Mouse (Mus musculus): ENCODE measurements around the gene Gm20388. TPM values are rescaled to one million over a fixed set of nuclear protein-coding genes. Genes with fewer than 3 reads are reported as not detected.

Gene Gm20388
- polyA plus RNA-seq, 2 experiments: 8.5 TPM; not detected in 1

DNA sequence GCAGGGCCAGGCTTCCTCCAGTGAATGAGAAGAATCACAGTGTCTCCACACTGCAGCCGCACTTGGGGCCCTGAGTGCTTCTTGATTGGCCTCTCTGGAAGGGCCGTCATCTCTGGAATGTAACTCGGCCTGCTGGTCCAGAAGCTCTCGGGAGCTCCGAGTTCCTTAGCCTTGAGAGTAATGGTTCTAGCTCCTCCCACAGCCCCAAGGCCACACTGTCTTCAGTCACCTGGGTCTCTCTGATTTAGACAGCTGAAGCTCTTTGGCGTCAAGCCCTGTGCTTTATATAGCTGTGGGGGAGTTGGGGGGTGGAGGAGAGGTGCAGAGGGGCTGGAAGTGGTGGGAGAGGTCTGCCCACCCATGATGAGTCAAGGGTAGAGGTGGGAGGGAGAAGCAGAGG lies 2626.4 kb downstream of the Gm20388 start:
- H3K4me2 ChIP-seq (ENCODE audit: low read depth): peak overlapping the region; percentile 91
- peak overlapping the region; percentile 39 to 45; a peak in 3 of 4 replicates for H3K4me3 ChIP-seq (ENCODE audit: insufficient read depth in 1 of 2, low read depth in 2 of 2, low read length in 2 of 2)
- peak overlapping the region; percentile 98 for H3K27ac ChIP-seq
- DNase-seq (ENCODE audit: low read depth in 3 of 3, low spot score in 3 of 3) (no peak), ATAC-seq (ENCODE audit: insufficient read depth) (no peak)
- peaks cover 44 to 55% of the 10 kb centered on the region in 2 experiments for H3K4me1 ChIP-seq (replicated peaks; ENCODE audit: control insufficient read depth in 2 of 2, insufficient read depth in 2 of 2, low read length in 1 of 2)
- 25% methylated on average over 6 of the region's 6 CpGs for WGBS (ENCODE audit: insufficient replicate concordance)
- peaks cover 12% of the 10 kb centered on the region for H3K36me3 ChIP-seq (replicated peaks; ENCODE audit: control insufficient read depth, insufficient read depth, low read depth)
- peak overlapping the region; percentile 79 for H3K9ac ChIP-seq (replicated peaks)
- H3K27me3 ChIP-seq (ENCODE audit: control insufficient read depth, insufficient read depth, low read length): no peaks in the 10 kb centered on the region
- H3K9me3 ChIP-seq (ENCODE audit: control insufficient read depth, low read length): no peaks in the 10 kb centered on the region
- TF ChIP-seq CTCF (IDR thresholded peaks at IDR 0.05; ENCODE audit: low read depth): no peak
- no peak for TF ChIP-seq EP300 (IDR thresholded peaks at IDR 0.05; ENCODE audit: low read depth)

DNA sequence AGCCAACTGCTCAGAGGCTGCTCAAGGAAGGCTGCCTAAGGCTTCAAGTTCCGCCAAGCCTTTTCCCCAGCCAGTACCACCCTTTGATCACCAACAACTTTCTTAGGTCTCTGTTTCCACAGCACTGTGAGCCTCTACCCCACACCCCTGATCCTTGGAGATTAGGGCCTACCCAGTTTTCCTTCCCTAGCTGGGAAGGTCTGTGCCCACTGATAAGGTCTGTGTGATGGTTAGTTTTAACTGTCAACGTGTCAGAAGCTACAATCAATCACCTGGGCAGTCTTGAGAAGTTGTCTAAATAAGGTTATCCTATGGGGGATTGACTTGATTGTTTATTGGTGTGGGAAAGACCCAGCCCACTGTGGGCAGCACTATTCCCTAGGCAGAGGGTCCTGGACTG lies 2627.2 kb downstream of the Gm20388 start:
- DNase-seq (ENCODE audit: low read depth in 3 of 3, low spot score in 3 of 3) (peak; percentile 84 to 91 (median 85)), ATAC-seq (ENCODE audit: insufficient read depth) (peak; percentile 92)
- Histone ChIP-seq H3K4me1 (replicated peaks; ENCODE audit: control insufficient read depth in 2 of 2, insufficient read depth in 2 of 2, low read length in 1 of 2) (peaks cover 46 to 62% of the 10 kb centered on the region in 2 experiments), H3K9me3 (ENCODE audit: control insufficient read depth, low read length) (no peaks in the 10 kb centered on the region), H3K36me3 (replicated peaks; ENCODE audit: control insufficient read depth, insufficient read depth, low read depth) (peaks cover 18% of the 10 kb centered on the region), H3K27me3 (ENCODE audit: control insufficient read depth, insufficient read depth, low read length) (no peaks in the 10 kb centered on the region), H3K9ac (replicated peaks) (peak overlapping the region; percentile 79), H3K27ac (peak overlapping the region; percentile 98), H3K4me2 (ENCODE audit: low read depth) (peak overlapping the region; percentile 91), H3K4me3 (ENCODE audit: insufficient read depth in 1 of 2, low read depth in 2 of 2, low read length in 2 of 2) (peak overlapping the region; percentile 39 to 45)
- 9% methylated on average over 2 of the region's 2 CpGs for WGBS (ENCODE audit: insufficient replicate concordance)
- no peak for TF ChIP-seq CTCF (IDR thresholded peaks at IDR 0.05; ENCODE audit: low read depth)
- TF ChIP-seq EP300 (IDR thresholded peaks at IDR 0.05; ENCODE audit: low read depth): peak; percentile 98

DNA sequence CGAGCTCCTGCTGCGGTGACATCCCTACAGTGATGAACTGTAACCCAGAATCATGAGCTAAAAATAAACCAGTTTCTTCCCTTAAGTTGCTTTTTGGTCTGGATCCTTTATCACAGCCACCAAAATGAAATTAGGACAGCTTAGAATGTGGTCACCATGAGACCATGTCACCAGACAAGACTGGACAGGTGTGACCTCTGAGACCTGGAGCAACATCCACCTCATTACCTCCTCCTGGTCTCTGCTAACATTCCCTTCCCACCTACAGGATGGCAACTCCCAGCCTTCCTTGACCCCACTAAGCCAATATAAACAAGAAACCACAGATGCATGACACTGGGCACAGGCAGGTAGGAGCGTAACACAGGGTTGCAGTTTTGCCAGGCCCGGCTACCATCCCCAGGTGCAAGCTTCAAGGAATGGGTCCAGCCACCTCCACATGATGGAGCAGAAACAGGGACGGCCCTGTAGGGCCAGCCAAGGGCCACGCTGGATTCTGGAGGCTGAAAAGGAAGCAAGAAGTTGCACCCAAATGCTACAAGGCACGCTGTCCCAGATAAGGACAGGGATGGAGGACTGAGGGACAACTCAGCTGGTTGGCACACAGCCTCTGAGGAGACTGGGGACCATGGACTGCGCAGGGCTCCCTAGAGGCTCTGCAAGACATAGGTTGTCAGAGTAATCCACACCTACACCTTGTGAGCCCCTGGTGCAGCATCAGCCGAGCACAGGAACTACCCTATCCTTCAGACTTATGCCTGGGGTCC lies 2627.9 kb downstream of the Gm20388 start:
- Histone ChIP-seq H3K4me3 (ENCODE audit: insufficient read depth in 1 of 2, low read depth in 2 of 2, low read length in 2 of 2) (peak overlapping the region in 1 of 2 experiments; percentile 45; a peak in 1 of 4 replicates), H3K4me1 (replicated peaks; ENCODE audit: control insufficient read depth in 2 of 2, insufficient read depth in 2 of 2, low read length in 1 of 2) (peaks cover 46 to 67% of the 10 kb centered on the region in 2 experiments), H3K27me3 (ENCODE audit: control insufficient read depth, insufficient read depth, low read length) (no peaks in the 10 kb centered on the region), H3K9me3 (ENCODE audit: control insufficient read depth, low read length) (no peaks in the 10 kb centered on the region), H3K36me3 (replicated peaks; ENCODE audit: control insufficient read depth, insufficient read depth, low read depth) (peaks cover 25% of the 10 kb centered on the region), H3K9ac (replicated peaks) (peak overlapping the region; percentile 79), H3K4me2 (ENCODE audit: low read depth) (peak overlapping the region; percentile 91), H3K27ac (peak overlapping the region; percentile 98)
- DNase-seq (ENCODE audit: low read depth in 3 of 3, low spot score in 3 of 3) (peak in 1 of 3 experiments; percentile 61), ATAC-seq (ENCODE audit: insufficient read depth) (peak; percentile 34)
- TF ChIP-seq CTCF (IDR thresholded peaks at IDR 0.05; ENCODE audit: low read depth) (no peak), EP300 (IDR thresholded peaks at IDR 0.05; ENCODE audit: low read depth) (no peak)
- 46% methylated on average over 9 of the region's 9 CpGs for WGBS (ENCODE audit: insufficient replicate concordance)

DNA sequence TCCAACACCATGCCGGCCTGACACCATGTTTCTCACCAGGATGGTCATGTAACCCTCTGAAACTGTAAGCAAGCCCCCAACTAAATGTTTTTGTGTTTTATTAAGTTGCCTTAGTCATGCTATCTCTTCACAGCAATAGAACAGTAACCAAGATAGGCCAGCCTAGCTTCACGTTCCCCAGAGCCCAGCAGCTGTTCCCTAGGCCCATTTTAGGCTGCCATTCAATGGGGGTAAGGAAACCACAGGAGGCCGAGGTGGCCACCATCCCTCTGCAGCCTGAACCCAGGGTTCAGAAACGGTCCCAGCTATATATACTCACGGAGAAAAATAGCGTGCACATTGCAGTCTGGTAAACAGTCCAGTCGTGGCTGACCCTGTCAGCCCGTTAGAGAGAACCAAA lies 2633.5 kb downstream of the Gm20388 start:
- no peak for DNase-seq (ENCODE audit: low read depth in 3 of 3, low spot score in 3 of 3)
- no peak for TF ChIP-seq CTCF (IDR thresholded peaks at IDR 0.05; ENCODE audit: low read depth)
- no peak for TF ChIP-seq EP300 (IDR thresholded peaks at IDR 0.05; ENCODE audit: low read depth)
- Histone ChIP-seq H3K4me2 (ENCODE audit: low read depth) (no peak overlapping the region; the same call in 1 of the 2 replicates), H3K27me3 (ENCODE audit: control insufficient read depth, insufficient read depth, low read length) (no peaks in the 10 kb centered on the region), H3K9ac (replicated peaks) (peak overlapping the region; percentile 89; the same call in 1 of the 2 replicates), H3K36me3 (replicated peaks; ENCODE audit: control insufficient read depth, insufficient read depth, low read depth) (peaks cover 45% of the 10 kb centered on the region), H3K27ac (peak overlapping the region; percentile 99), H3K9me3 (ENCODE audit: control insufficient read depth, low read length) (no peaks in the 10 kb centered on the region), H3K4me3 (ENCODE audit: insufficient read depth in 1 of 2, low read depth in 2 of 2, low read length in 2 of 2) (no peak overlapping the region), H3K4me1 (replicated peaks; ENCODE audit: control insufficient read depth in 2 of 2, insufficient read depth in 2 of 2, low read length in 1 of 2) (peaks cover 61 to 80% of the 10 kb centered on the region in 2 experiments)
- 80% methylated on average over 8 of the region's 8 CpGs for WGBS (ENCODE audit: insufficient replicate concordance)
- no peak for ATAC-seq (ENCODE audit: insufficient read depth)

DNA sequence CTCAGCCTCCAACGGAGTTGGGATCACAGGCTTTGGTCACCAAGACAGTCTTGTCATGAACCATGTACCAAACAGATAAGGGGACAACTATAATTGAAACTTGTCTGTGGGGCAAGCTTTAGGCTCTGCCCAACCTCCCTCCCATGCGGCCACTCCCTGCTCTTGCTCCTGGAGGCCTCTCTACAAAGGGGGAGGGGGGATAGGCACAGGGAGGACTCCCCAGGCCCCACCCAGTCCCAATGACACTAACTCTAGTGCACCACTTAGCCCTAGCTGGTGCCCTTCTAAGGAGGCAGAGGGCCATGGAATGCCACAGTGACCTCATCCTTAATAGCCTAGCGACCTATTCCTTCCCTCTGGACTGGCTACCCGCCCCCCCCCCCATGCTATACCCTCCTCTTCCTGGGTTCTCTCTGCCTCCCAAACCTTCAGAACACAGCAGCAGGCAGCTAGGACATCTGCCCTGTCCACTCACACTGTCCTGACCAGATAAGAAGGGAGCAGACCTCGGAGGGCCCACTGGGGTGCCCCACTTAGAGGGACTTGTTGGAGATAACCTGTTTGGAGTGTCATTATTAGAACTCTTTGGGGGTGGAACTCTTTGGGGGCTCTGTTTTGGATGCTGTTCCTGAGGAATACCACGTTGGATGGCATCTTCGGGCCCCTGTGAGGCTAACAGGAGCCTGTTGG lies 2635.6 kb downstream of the Gm20388 start:
- peak overlapping the region; percentile 99 for H3K27ac ChIP-seq
- H3K4me1 ChIP-seq (replicated peaks; ENCODE audit: control insufficient read depth in 2 of 2, insufficient read depth in 2 of 2, low read length in 1 of 2): peaks cover 57 to 73% of the 10 kb centered on the region in 2 experiments
- WGBS (ENCODE audit: insufficient replicate concordance): 27% methylated on average over 7 of the region's 7 CpGs
- DNase-seq (ENCODE audit: low read depth in 3 of 3, low spot score in 3 of 3): peak; percentile 81 to 83 (median 82)
- no peaks in the 10 kb centered on the region for H3K27me3 ChIP-seq (ENCODE audit: control insufficient read depth, insufficient read depth, low read length)
- TF ChIP-seq EP300 (IDR thresholded peaks at IDR 0.05; ENCODE audit: low read depth) (peak; percentile 48), CTCF (IDR thresholded peaks at IDR 0.05; ENCODE audit: low read depth) (peak; percentile 9; the same call in 1 of the 2 replicates)
- H3K4me3 ChIP-seq (ENCODE audit: insufficient read depth in 1 of 2, low read depth in 2 of 2, low read length in 2 of 2): peak overlapping the region; percentile 58 to 86
- H3K4me2 ChIP-seq (ENCODE audit: low read depth): peak overlapping the region; percentile 99
- peak overlapping the region; percentile 89 for H3K9ac ChIP-seq (replicated peaks)
- ATAC-seq (ENCODE audit: insufficient read depth): peak; percentile 83
- peaks cover 38% of the 10 kb centered on the region for H3K36me3 ChIP-seq (replicated peaks; ENCODE audit: control insufficient read depth, insufficient read depth, low read depth)
- H3K9me3 ChIP-seq (ENCODE audit: control insufficient read depth, low read length): no peaks in the 10 kb centered on the region

Measured in liver, embryonic 14.5 days (tissue).